Mouse (Mus musculus) MEL (cell line): Measurements from ENCODE around the gene Alx3.

Experiments used
- CTCF ChIP-seq, 3 experiments: IDR thresholded peaks in 2 of 3; conservative IDR thresholded peaks in 1 of 3; 2 replicates each; pipeline ENCODE4 v1.5.1; 2011 to 2012; ENCODE audit warnings: low read length in 3 of 3, low read depth in 2 of 3, mild to moderate bottlenecking in 2 of 3, improper control_type of control experiment in 1 of 3, inconsistent platforms in 1 of 3, mixed read lengths in 1 of 3, moderate library complexity in 1 of 3; ENCODE audit not compliant: control insufficient read depth in 1 of 3, insufficient read depth in 1 of 3, poor library complexity in 1 of 3, severe bottlenecking in 1 of 3
- EP300 ChIP-seq, 2 experiments: IDR thresholded peaks; 2 replicates each; pipeline ENCODE4 v1.6.1; 2011; ENCODE audit warnings: improper control_type of control experiment in 2 of 2, low read length in 2 of 2, low read depth in 1 of 2, mild to moderate bottlenecking in 1 of 2
- GATA1 ChIP-seq: IDR thresholded peaks from 2 replicates; pipeline ENCODE4 v1.6.1; 2011; ENCODE audit warnings: low read depth, low read length, improper control_type of control experiment
- KAT2A ChIP-seq: conservative IDR thresholded peaks from 2 replicates; pipeline ENCODE4 v1.6.1; 2012; ENCODE audit warnings: low read depth, low read length, improper control_type of control experiment, inconsistent platforms
- MAX ChIP-seq: IDR thresholded peaks from 2 replicates; pipeline ENCODE4 v1.6.1; 2011; ENCODE audit warnings: low read length, improper control_type of control experiment
- TCF12 ChIP-seq: IDR thresholded peaks from 2 replicates; pipeline ENCODE4 v1.6.1; 2014; ENCODE audit warnings: low read depth, mild to moderate bottlenecking, inconsistent platforms, low read length, improper control_type of control experiment, moderate library complexity
- USF1 ChIP-seq: IDR thresholded peaks from 2 replicates; pipeline ENCODE4 v1.6.1; 2014; ENCODE audit warnings: low read depth, mild to moderate bottlenecking, inconsistent platforms, low read length, improper control_type of control experiment, moderate library complexity
- USF2 ChIP-seq, 2 experiments: IDR thresholded peaks; 2 replicates each; pipeline ENCODE4 v1.6.1; 2011 to 2012; ENCODE audit warnings: improper control_type of control experiment in 2 of 2, low read length in 2 of 2, borderline replicate concordance in 1 of 2, inconsistent platforms in 1 of 2, low read depth in 1 of 2, mild to moderate bottlenecking in 1 of 2; ENCODE audit not compliant: insufficient read depth in 1 of 2
- ZC3H11A ChIP-seq: IDR thresholded peaks from 2 replicates; pipeline ENCODE4 v1.6.1; 2012; ENCODE audit warnings: low read depth, mild to moderate bottlenecking, inconsistent platforms, low read length, improper control_type of control experiment

DNA sequence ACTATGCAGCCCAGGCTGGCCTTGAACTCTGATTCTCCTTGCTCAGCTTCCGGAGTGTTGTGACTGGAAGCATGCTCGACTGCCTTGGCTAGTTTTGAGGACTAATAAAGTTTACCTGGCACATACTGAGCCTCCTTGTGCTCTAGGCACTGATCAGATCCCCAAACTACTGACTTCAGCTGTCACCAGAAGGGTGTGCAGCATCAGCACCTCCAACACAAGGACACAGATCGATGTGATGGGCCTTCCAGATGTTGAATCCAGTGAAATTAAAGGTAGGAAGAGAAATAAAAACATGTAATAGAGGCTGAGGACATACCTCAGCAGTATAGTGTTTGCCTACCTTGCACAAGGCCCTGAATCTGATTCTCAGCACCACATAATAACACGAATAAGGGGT, 34.6 kb downstream of the Alx3 start:
- TF ChIP-seq CTCF (IDR thresholded peaks at IDR 0.05 in 2 of 3, conservative IDR thresholded peaks at IDR 0.05 in 1 of 3; ENCODE audit: control insufficient read depth in 1 of 3, insufficient read depth in 1 of 3, low read depth in 2 of 3, low read length in 3 of 3, poor library complexity in 1 of 3, severe bottlenecking in 1 of 3) (no peak), USF2 (IDR thresholded peaks at IDR 0.05; ENCODE audit: borderline replicate concordance in 1 of 2, insufficient read depth in 1 of 2, low read depth in 1 of 2, low read length in 2 of 2) (no peak), EP300 (IDR thresholded peaks at IDR 0.05; ENCODE audit: low read depth in 1 of 2, low read length in 2 of 2) (no peak), USF1 (no peak), KAT2A (no peak), GATA1 (no peak), TCF12 (no peak), ZC3H11A (no peak), MAX (no peak)
